Mouse (Mus musculus) myocyte (in vitro differentiated cells): ENCODE measurements at regions not wholly inside any gene's neighbourhood (a gene's known extent, or its start where the extent isn't known, plus 50 kb on each side); places are given as distances from the start of the nearest gene placed in this dataset.

ENCODE experiments used
- H3K27me3 ChIP-seq: one replicate; pipeline ENCODE4 v1.6.1; 2011; ENCODE audit not compliant: control insufficient read depth, insufficient read depth, insufficient read length
- H3K36me3 ChIP-seq: one replicate; pipeline ENCODE4 v1.6.1; 2011; ENCODE audit not compliant: control insufficient read depth, insufficient read depth
- H3K4me2 ChIP-seq: one replicate; pipeline ENCODE4 v1.6.1; 2011; ENCODE audit warnings: low read depth, control low read depth
- H3K4me3 ChIP-seq: one replicate; pipeline ENCODE4 v1.5.1; 2011; ENCODE audit warnings: mild to moderate bottlenecking, control low read depth, moderate library complexity
- H3K79me2 ChIP-seq: one replicate; pipeline ENCODE4 v1.6.1; 2011; ENCODE audit not compliant: control insufficient read depth, insufficient read depth
- H3ac ChIP-seq: one replicate; pipeline ENCODE4 v1.6.1; 2011; ENCODE audit not compliant: control insufficient read depth, insufficient read length
- CEBPB ChIP-seq: IDR thresholded peaks from 2 replicates; pipeline ENCODE4 v1.6.1; 2011; ENCODE audit warnings: mild to moderate bottlenecking, moderate library complexity; ENCODE audit not compliant: poor library complexity, insufficient read depth, severe bottlenecking
- E2F4 ChIP-seq: IDR thresholded peaks from one replicate; pipeline ENCODE4 v1.6.1; 2011; ENCODE audit warnings: mild to moderate bottlenecking, control low read depth, moderate library complexity; ENCODE audit not compliant: insufficient read depth
- MAX ChIP-seq: IDR thresholded peaks from one replicate; pipeline ENCODE4 v1.6.1; 2011; ENCODE audit warnings: low read depth, mild to moderate bottlenecking, control low read depth
- MYOD1 ChIP-seq, 3 experiments: IDR thresholded peaks; one replicate each; pipeline ENCODE4 v1.6.1; 2011; ENCODE audit warnings: control low read depth in 2 of 3, low read depth in 2 of 3, mild to moderate bottlenecking in 2 of 3, moderate library complexity in 1 of 3; ENCODE audit not compliant: insufficient read length in 2 of 3, control insufficient read depth in 1 of 3
- MYOG ChIP-seq, 3 experiments: IDR thresholded peaks; one replicate each; pipeline ENCODE4 v1.6.1; 2011; ENCODE audit warnings: control low read depth in 2 of 3, low read depth in 2 of 3, mild to moderate bottlenecking in 2 of 3; ENCODE audit not compliant: insufficient read length in 2 of 3, control insufficient read depth in 1 of 3, insufficient read depth in 1 of 3
- POLR2A ChIP-seq: IDR thresholded peaks from one replicate; pipeline ENCODE4 v1.6.1; 2011; ENCODE audit warnings: low read depth, mild to moderate bottlenecking, control low read depth, moderate library complexity; ENCODE audit not compliant: insufficient read length
- POLR2AphosphoS2 ChIP-seq: IDR thresholded peaks from one replicate; pipeline ENCODE4 v1.6.1; 2011; ENCODE audit warnings: low read depth, control low read depth; ENCODE audit not compliant: insufficient read length
- REST ChIP-seq: IDR thresholded peaks from one replicate; pipeline ENCODE4 v1.6.1; 2011; ENCODE audit warnings: mild to moderate bottlenecking, control low read depth, moderate library complexity; ENCODE audit not compliant: insufficient read depth, insufficient read length
- SRF ChIP-seq: IDR thresholded peaks from one replicate; pipeline ENCODE4 v1.6.1; 2011; ENCODE audit warnings: low read depth; ENCODE audit not compliant: control insufficient read depth, insufficient read length
- TCF12 ChIP-seq: IDR thresholded peaks from one replicate; pipeline ENCODE4 v1.6.1; 2011; ENCODE audit warnings: mild to moderate bottlenecking, control low read depth; ENCODE audit not compliant: poor library complexity, insufficient read depth, severe bottlenecking
- TCF3 ChIP-seq: IDR thresholded peaks from one replicate; pipeline ENCODE4 v1.6.1; 2011; ENCODE audit warnings: low read depth, control low read depth; ENCODE audit not compliant: insufficient read length
- USF1 ChIP-seq: IDR thresholded peaks from one replicate; pipeline ENCODE4 v1.6.1; 2011; ENCODE audit warnings: low read depth, mild to moderate bottlenecking, control low read depth, moderate library complexity

DNA sequence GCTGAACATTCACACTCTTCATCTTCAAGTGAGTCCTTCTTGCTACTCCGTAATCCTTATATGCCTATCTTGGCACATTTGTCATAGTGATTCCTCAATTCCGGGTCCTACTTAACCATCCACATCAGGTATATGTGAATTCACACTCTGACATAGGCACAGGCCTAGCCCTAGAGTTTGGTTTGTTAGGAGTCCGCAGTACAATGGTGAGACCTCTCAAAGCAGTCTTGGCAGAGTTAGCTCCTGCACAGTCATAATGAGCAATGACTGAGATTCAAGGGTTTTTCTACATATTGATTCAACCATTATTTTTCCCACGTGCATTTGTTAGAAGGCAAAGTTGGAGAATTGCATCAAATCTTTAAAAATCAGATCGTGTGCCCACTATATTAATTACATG lies 107.1 kb upstream of the Nav3 start:
- Histone ChIP-seq H3K4me2 (no peak overlapping the region), H3K4me3 (no peak overlapping the region), H3K79me2 (no peaks in the 10 kb centered on the region), H3ac (no peak overlapping the region), H3K36me3 (no peaks in the 10 kb centered on the region), H3K27me3 (no peaks in the 10 kb centered on the region)
- TF ChIP-seq CEBPB, result no peak
- no peak for TF ChIP-seq SRF
- TF ChIP-seq E2F4, result no peak
- TF ChIP-seq USF1, result no peak
- no peak for TF ChIP-seq REST
- no peak for TF ChIP-seq POLR2AphosphoS2
- TF ChIP-seq TCF3, result no peak
- TF ChIP-seq MAX, result no peak
- TF ChIP-seq TCF12, result no peak
- no peak for TF ChIP-seq POLR2A

DNA sequence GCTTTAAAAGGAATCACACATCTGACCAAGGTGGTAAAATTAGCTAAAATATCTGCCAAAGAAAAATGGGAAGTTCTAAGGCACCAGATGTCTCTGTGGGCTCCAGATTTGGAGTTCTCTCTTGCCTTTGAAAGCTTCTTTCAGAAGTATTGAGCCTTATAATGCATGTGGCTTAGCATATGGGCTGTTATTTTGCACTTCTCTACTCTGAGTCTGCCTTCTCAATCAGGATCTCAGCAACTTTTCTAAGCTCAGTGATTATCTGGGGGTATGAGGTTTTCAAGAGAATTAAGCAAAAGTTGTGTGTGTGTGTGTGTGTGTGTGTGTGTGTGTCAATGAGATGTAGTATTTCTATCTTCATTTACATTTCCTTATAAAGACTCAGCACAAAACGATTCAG lies 107.6 kb upstream of the Nav3 start:
- no peak overlapping the region for H3K4me2 ChIP-seq
- H3K27me3 ChIP-seq, result no peaks in the 10 kb centered on the region
- no peak overlapping the region for H3ac ChIP-seq
- no peaks in the 10 kb centered on the region for H3K36me3 ChIP-seq
- no peaks in the 10 kb centered on the region for H3K79me2 ChIP-seq
- TF ChIP-seq MYOD1 (IDR thresholded peaks at IDR 0.05; ENCODE audit: control insufficient read depth in 1 of 3, insufficient read length in 2 of 3, low read depth in 2 of 3) (no peak), REST (no peak), TCF12 (no peak), TCF3 (no peak), E2F4 (no peak), MYOG (IDR thresholded peaks at IDR 0.05; ENCODE audit: control insufficient read depth in 1 of 3, insufficient read depth in 1 of 3, insufficient read length in 2 of 3, low read depth in 2 of 3) (no peak), POLR2A (no peak), USF1 (no peak)
- H3K4me3 ChIP-seq, result no peak overlapping the region

DNA sequence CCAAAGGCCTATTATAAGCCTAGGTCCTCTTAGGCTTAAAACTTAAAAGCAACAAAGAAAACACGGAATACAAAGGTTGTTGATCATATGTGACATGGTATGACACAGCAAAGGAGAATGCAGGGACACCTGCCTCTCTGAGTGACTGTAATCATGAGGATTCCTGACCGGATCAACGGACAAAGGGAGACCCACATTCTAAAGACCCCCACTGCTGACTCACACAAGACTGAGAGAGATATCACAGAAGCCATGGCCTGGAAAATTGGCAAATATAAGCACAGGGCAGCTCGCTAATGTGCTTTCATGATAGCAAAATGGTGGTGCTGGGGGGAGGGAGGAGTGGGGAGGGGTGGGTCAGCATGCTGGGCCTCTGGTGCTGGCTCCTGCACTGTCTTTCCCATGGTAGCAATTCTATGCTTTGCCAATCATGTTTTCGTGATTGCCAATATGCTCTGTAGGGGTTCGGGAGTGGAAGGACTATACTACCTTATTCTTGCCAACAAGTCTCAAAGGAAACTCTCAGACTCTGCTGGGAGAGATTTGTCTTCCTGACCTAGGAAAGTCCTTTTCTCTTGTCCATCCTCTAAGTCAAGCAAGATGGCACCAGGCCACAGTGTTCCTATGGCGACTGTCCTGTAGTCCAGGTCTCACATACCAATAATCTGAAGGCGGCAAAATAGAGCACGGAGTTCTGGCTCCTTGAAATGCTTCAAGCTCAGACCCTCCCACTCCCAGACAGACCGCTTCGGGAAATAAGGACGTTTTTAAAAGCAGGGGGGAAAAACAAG lies 110.5 kb upstream of the Nav3 start:
- TF ChIP-seq TCF12 (no peak), MYOD1 (IDR thresholded peaks at IDR 0.05; ENCODE audit: control insufficient read depth in 1 of 3, insufficient read length in 2 of 3, low read depth in 2 of 3) (no peak), TCF3 (no peak), REST (no peak), POLR2AphosphoS2 (no peak), MAX (no peak), USF1 (no peak), MYOG (IDR thresholded peaks at IDR 0.05; ENCODE audit: control insufficient read depth in 1 of 3, insufficient read depth in 1 of 3, insufficient read length in 2 of 3, low read depth in 2 of 3) (no peak)

DNA sequence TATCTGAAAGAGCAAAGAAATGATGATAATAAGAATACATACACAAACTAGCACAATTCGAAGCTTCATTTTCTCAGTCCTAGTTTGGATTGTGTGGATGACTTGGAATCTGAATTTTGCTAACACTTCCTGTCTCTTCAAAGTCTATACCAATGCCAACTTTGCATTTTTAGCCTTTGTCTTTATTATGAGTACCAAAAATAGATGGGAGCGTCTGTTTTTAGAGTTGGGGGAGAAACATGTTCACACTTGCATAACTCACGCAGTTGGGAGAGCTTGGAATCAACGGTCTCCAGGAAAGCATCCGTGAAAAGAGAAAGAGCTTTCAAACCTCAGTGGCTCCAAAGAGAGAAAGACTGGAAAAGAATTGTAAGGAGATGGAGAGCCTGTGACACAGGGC lies 114.5 kb upstream of the Nav3 start:
- no peak for TF ChIP-seq CEBPB
- no peak for TF ChIP-seq MYOG (IDR thresholded peaks at IDR 0.05; ENCODE audit: control insufficient read depth in 1 of 3, insufficient read depth in 1 of 3, insufficient read length in 2 of 3, low read depth in 2 of 3)
- H3K27me3 ChIP-seq, result no peaks in the 10 kb centered on the region
- no peak overlapping the region for H3K4me2 ChIP-seq
- no peaks in the 10 kb centered on the region for H3K36me3 ChIP-seq
- H3K4me3 ChIP-seq, result no peak overlapping the region
- H3ac ChIP-seq, result no peak overlapping the region
- no peaks in the 10 kb centered on the region for H3K79me2 ChIP-seq

More for the DNA sequence above, 110.5 kb upstream of the Nav3 start:
- no peaks in the 10 kb centered on the region for H3K27me3 ChIP-seq
- H3ac ChIP-seq, result no peak overlapping the region
- no peaks in the 10 kb centered on the region for H3K36me3 ChIP-seq
- H3K4me3 ChIP-seq, result no peak overlapping the region
- no peaks in the 10 kb centered on the region for H3K79me2 ChIP-seq
- no peak overlapping the region for H3K4me2 ChIP-seq

DNA sequence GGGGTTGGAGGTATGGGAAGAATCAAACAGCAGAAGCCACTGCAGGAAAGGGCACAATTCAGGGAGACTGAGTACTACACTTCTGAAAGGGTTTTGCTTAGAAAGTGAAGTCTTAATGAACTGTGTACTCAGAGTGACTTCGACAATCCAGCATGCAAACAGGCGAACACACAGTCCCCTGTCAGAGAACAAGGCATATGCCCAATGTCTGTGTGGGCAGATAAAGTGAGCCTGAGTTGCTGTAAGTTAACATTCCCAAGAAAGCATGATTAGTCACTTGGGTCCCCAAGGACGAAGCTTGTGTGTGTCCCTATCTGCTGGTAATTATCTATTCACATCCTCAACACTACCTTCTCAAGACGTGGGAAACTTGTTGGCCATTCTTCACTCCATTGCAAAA lies 115.2 kb upstream of the Nav3 start:
- TF ChIP-seq SRF, result no peak
- TF ChIP-seq MYOD1 (IDR thresholded peaks at IDR 0.05; ENCODE audit: control insufficient read depth in 1 of 3, insufficient read length in 2 of 3, low read depth in 2 of 3), result no peak
- TF ChIP-seq E2F4, result no peak
- no peak for TF ChIP-seq CEBPB
- TF ChIP-seq USF1, result no peak
- Histone ChIP-seq H3K4me3 (no peak overlapping the region), H3K36me3 (no peaks in the 10 kb centered on the region), H3K79me2 (no peaks in the 10 kb centered on the region), H3ac (no peak overlapping the region), H3K27me3 (no peaks in the 10 kb centered on the region), H3K4me2 (no peak overlapping the region)

DNA sequence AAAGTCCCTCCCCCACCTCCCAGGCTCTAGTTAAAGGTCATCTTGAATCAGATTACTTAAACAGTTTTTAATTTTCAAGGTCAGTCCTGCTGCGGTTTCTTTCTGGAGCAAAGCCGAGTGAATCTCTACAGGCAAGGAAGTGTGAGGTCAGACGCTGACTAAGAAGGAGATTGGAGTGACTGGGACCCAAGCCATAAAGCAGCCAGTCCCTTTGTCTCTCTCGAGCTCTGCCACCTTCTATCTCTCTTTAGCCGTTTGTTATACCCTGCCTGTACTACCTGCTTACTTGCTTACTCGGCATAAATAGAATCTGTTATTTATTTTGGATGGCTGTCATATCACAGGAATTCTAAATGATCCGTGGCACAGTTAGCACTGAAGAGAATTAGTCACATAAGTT lies 117.5 kb upstream of the Nav3 start:
- Histone ChIP-seq H3K79me2 (no peaks in the 10 kb centered on the region), H3K27me3 (no peaks in the 10 kb centered on the region), H3K36me3 (no peaks in the 10 kb centered on the region), H3K4me3 (no peak overlapping the region), H3ac (no peak overlapping the region), H3K4me2 (peak overlapping the region; percentile 65)
- no peak for TF ChIP-seq TCF12
